Mouse (Mus musculus) limb, embryonic 13.5 days (tissue): ENCODE measurements at regions not wholly inside any gene's neighbourhood (a gene's known extent, or its start where the extent isn't known, plus 50 kb on each side); places are given as distances from the start of the nearest gene placed in this dataset.

ENCODE experiments used
- ATAC-seq: fragments of 200-750 bp; cut with Nextera tagmentation; 2 replicates; pipeline ENCODE4 v1.8.0; 2017; ENCODE audit warnings: low read depth, moderate number of reproducible peaks, moderate TSS enrichment; ENCODE audit not compliant: low FRiP score
- H3K27ac ChIP-seq: fragments of 300-500 bp; sonication (generic); 2 replicates; pipeline ENCODE4 v1.5.1; 2015; ENCODE audit warnings: inconsistent platforms, mild to moderate bottlenecking, moderate library complexity
- H3K27me3 ChIP-seq: fragments of 300-500 bp; sonication (generic); 2 replicates; pipeline ENCODE4 v1.6.1; 2015; ENCODE audit warnings: mild to moderate bottlenecking, inconsistent platforms
- H3K36me3 ChIP-seq: fragments of 300-500 bp; sonication (generic); 2 replicates; pipeline ENCODE4 v1.6.1; 2015; ENCODE audit warnings: inconsistent platforms, mild to moderate bottlenecking, moderate library complexity
- H3K4me1 ChIP-seq: fragments of 300-500 bp; sonication (generic); 2 replicates; pipeline ENCODE4 v1.6.1; 2015; ENCODE audit warnings: inconsistent platforms
- H3K4me2 ChIP-seq: fragments of 300-500 bp; sonication (generic); replicated peaks from 2 replicates; pipeline ENCODE4 v1.6.1; 2015; ENCODE audit warnings: inconsistent platforms, mild to moderate bottlenecking, moderate library complexity
- H3K4me3 ChIP-seq: fragments of 300-500 bp; sonication (generic); 2 replicates; pipeline ENCODE4 v1.5.1; 2015; ENCODE audit warnings: moderate library complexity, mild to moderate bottlenecking, inconsistent platforms
- H3K9ac ChIP-seq: fragments of 300-500 bp; sonication (generic); 2 replicates; pipeline ENCODE4 v1.6.1; 2015; ENCODE audit warnings: mild to moderate bottlenecking, inconsistent platforms
- H3K9me3 ChIP-seq: fragments of 300-500 bp; sonication (generic); 2 replicates; pipeline ENCODE4 v1.6.1; 2016; ENCODE audit warnings: inconsistent platforms
- WGBS: fragments of 180-500 bp; shearing (Covaris S2); methylation state at CpG from one replicate; pipeline ENCODE4 v1.1.7; 2015; 5-methylcytosine and 5-hydroxymethylcytosine counted together

- Histone ChIP-seq H3K4me3 (no peak overlapping the region), H3K27me3 (peaks cover 9% of the 10 kb centered on the region; the same call in 1 of the 2 replicates), H3K4me2 (no peak overlapping the region), H3K36me3 (no peaks in the 10 kb centered on the region), H3K27ac (no peak overlapping the region), H3K4me1 (no peaks in the 10 kb centered on the region), H3K9ac (no peak overlapping the region), H3K9me3 (no peaks in the 10 kb centered on the region)
- ATAC-seq = no peak
- 15% methylated on average over 4 of the region's 4 CpGs for WGBS
Observed at GRCm38 (mm10) chr12:106199302-106199701, 189.3 kb downstream of the Vrk1 start.

- no peak for ATAC-seq
Observed at GRCm38 (mm10) chr12:106203526-106203925, 193.5 kb downstream of the Vrk1 start.

GRCm38 (mm10) chr12:106210959-106211358 lies 200.9 kb downstream of the Vrk1 start:
- no peak for ATAC-seq
- no peaks in the 10 kb centered on the region for H3K36me3 ChIP-seq
- H3K27me3 ChIP-seq = 0 out of 2 replicates have a peak, but pooled peaks cover under 1% of the 10 kb centered on the region
- H3K4me3 ChIP-seq = no peak overlapping the region
- no peak overlapping the region for H3K9ac ChIP-seq
- no peaks in the 10 kb centered on the region for H3K9me3 ChIP-seq
- 89% methylated on average over 6 of the region's 6 CpGs for WGBS
- no peak overlapping the region for H3K4me2 ChIP-seq
- H3K27ac ChIP-seq = no peak overlapping the region
- no peaks in the 10 kb centered on the region for H3K4me1 ChIP-seq

More at GRCm38 (mm10) chr12:106203526-106203925, 193.5 kb downstream of the Vrk1 start:
- Histone ChIP-seq H3K4me1 (no peaks in the 10 kb centered on the region), H3K9me3 (no peaks in the 10 kb centered on the region), H3K4me3 (no peak overlapping the region), H3K27me3 (peaks cover 5% of the 10 kb centered on the region; the same call in 1 of the 2 replicates), H3K4me2 (no peak overlapping the region), H3K9ac (no peak overlapping the region), H3K36me3 (no peaks in the 10 kb centered on the region), H3K27ac (no peak overlapping the region)
- 92% methylated on average over 8 of the region's 8 CpGs for WGBS

- H3K4me2 ChIP-seq = no peak overlapping the region
- H3K4me1 ChIP-seq = no peaks in the 10 kb centered on the region
- ATAC-seq = no peak
- H3K9me3 ChIP-seq = no peaks in the 10 kb centered on the region
- H3K27ac ChIP-seq = no peak overlapping the region
- H3K9ac ChIP-seq = no peak overlapping the region
- 91% methylated on average over 8 of the region's 8 CpGs for WGBS
- H3K4me3 ChIP-seq = no peak overlapping the region
- no peaks in the 10 kb centered on the region for H3K36me3 ChIP-seq
- H3K27me3 ChIP-seq = 0 out of 2 replicates have a peak, but pooled peaks cover 5% of the 10 kb centered on the region
Observed at GRCm38 (mm10) chr12:106211488-106211887, 201.5 kb downstream of the Vrk1 start.

GRCm38 (mm10) chr12:106212397-106212796 lies 202.4 kb downstream of the Vrk1 start:
- ATAC-seq = no peak
- no peaks in the 10 kb centered on the region for H3K4me1 ChIP-seq
- no peaks in the 10 kb centered on the region for H3K36me3 ChIP-seq
- no peak overlapping the region for H3K4me2 ChIP-seq
- H3K27ac ChIP-seq = no peak overlapping the region
- no peak overlapping the region for H3K4me3 ChIP-seq
- H3K9ac ChIP-seq = no peak overlapping the region
- H3K9me3 ChIP-seq = no peaks in the 10 kb centered on the region
- WGBS = 57% methylated on average over 5 of the region's 5 CpGs
- 0 out of 2 replicates have a peak, but pooled peaks cover 5% of the 10 kb centered on the region for H3K27me3 ChIP-seq

GRCm38 (mm10) chr12:106220071-106220470 lies 210.0 kb downstream of the Vrk1 start:
- WGBS = 49% methylated on average over 3 of the region's 3 CpGs
- Histone ChIP-seq H3K9me3 (no peaks in the 10 kb centered on the region), H3K9ac (no peak overlapping the region), H3K4me2 (no peak overlapping the region), H3K27me3 (peaks cover 26% of the 10 kb centered on the region), H3K4me1 (0 out of 2 replicates have a peak, but pooled peaks cover 5% of the 10 kb centered on the region), H3K27ac (no peak overlapping the region), H3K36me3 (no peaks in the 10 kb centered on the region), H3K4me3 (no peak overlapping the region)
- ATAC-seq = no peak

- ATAC-seq = peak; percentile 34; the same call in 1 of the 2 replicates
- H3K4me1 ChIP-seq = peaks cover 20% of the 10 kb centered on the region; the same call in 1 of the 2 replicates
- H3K27ac ChIP-seq = no peak overlapping the region
- H3K9ac ChIP-seq = no peak overlapping the region
- no peak overlapping the region for H3K4me3 ChIP-seq
- 42% methylated on average over 6 of the region's 7 CpGs for WGBS
- peaks cover 26% of the 10 kb centered on the region for H3K27me3 ChIP-seq
- no peaks in the 10 kb centered on the region for H3K36me3 ChIP-seq
- no peaks in the 10 kb centered on the region for H3K9me3 ChIP-seq
- H3K4me2 ChIP-seq = peak overlapping the region; percentile 53
Observed at GRCm38 (mm10) chr12:106226276-106226675, 216.2 kb downstream of the Vrk1 start.

GRCm38 (mm10) chr12:106226776-106227562 lies 216.9 kb downstream of the Vrk1 start:
- Histone ChIP-seq H3K4me1 (peaks cover 20% of the 10 kb centered on the region; the same call in 1 of the 2 replicates), H3K9ac (no peak overlapping the region), H3K27me3 (peaks cover 23% of the 10 kb centered on the region), H3K9me3 (no peaks in the 10 kb centered on the region), H3K27ac (no peak overlapping the region), H3K4me3 (peak overlapping the region; percentile 15), H3K4me2 (peak overlapping the region; percentile 53), H3K36me3 (no peaks in the 10 kb centered on the region)
- WGBS = 25% methylated on average over 25 of the region's 25 CpGs
- ATAC-seq = no peak

- H3K4me1 ChIP-seq = peaks cover 20% of the 10 kb centered on the region; the same call in 1 of the 2 replicates
- peak overlapping the region; percentile 15 for H3K4me3 ChIP-seq
- H3K9me3 ChIP-seq = no peaks in the 10 kb centered on the region
- peak overlapping the region; percentile 53 for H3K4me2 ChIP-seq
- ATAC-seq = no peak
- H3K27me3 ChIP-seq = peaks cover 23% of the 10 kb centered on the region
- 27% methylated on average over 8 of the region's 8 CpGs for WGBS
- no peak overlapping the region for H3K9ac ChIP-seq
- H3K36me3 ChIP-seq = no peaks in the 10 kb centered on the region
- H3K27ac ChIP-seq = no peak overlapping the region
Observed at GRCm38 (mm10) chr12:106227563-106227840, 217.5 kb downstream of the Vrk1 start.

GRCm38 (mm10) chr12:106245178-106245840 lies 235.3 kb downstream of the Vrk1 start:
- 0 out of 2 replicates have a peak, but pooled peaks cover 2% of the 10 kb centered on the region for H3K4me1 ChIP-seq
- H3K36me3 ChIP-seq = no peaks in the 10 kb centered on the region
- 47% methylated on average over 10 of the region's 10 CpGs for WGBS
- no peak overlapping the region for H3K4me3 ChIP-seq
- H3K27ac ChIP-seq = no peak overlapping the region
- no peak overlapping the region for H3K9ac ChIP-seq
- no peaks in the 10 kb centered on the region for H3K9me3 ChIP-seq
- no peak overlapping the region for H3K4me2 ChIP-seq
- no peak for ATAC-seq
- peaks cover 23% of the 10 kb centered on the region for H3K27me3 ChIP-seq

GRCm38 (mm10) chr12:106273591-106273990 lies 263.6 kb downstream of the Vrk1 start:
- Histone ChIP-seq H3K4me1 (no peaks in the 10 kb centered on the region), H3K36me3 (no peaks in the 10 kb centered on the region), H3K27me3 (peaks cover 45% of the 10 kb centered on the region), H3K4me3 (no peak overlapping the region), H3K9me3 (peaks cover 5% of the 10 kb centered on the region; the same call in 1 of the 2 replicates), H3K27ac (no peak overlapping the region), H3K9ac (no peak overlapping the region), H3K4me2 (no peak overlapping the region)
- no peak for ATAC-seq
- 69% methylated on average over 7 of the region's 7 CpGs for WGBS

- no peaks in the 10 kb centered on the region for H3K9me3 ChIP-seq
- no peaks in the 10 kb centered on the region for H3K4me1 ChIP-seq
- peaks cover 12% of the 10 kb centered on the region for H3K27me3 ChIP-seq
- no peak overlapping the region for H3K9ac ChIP-seq
- no peak for ATAC-seq
- WGBS = 91% methylated on average over 14 of the region's 14 CpGs
- H3K27ac ChIP-seq = no peak overlapping the region
- H3K4me3 ChIP-seq = no peak overlapping the region
- H3K36me3 ChIP-seq = no peaks in the 10 kb centered on the region
- no peak overlapping the region for H3K4me2 ChIP-seq
Observed at GRCm38 (mm10) chr12:106277886-106278285, 267.9 kb downstream of the Vrk1 start.
